Comparison of ENCODE assay signal across 8 mouse cellular contexts in genomic region chr17:34120180-34120723, GRCm38 (mm10). TPM values are rescaled to one million over a fixed set of nuclear protein-coding genes. Genes with fewer than 3 reads are reported as not detected.
DNase-seq lines count a peak whose midpoint lies in the region; ATAC-seq lines count a peak whose summit lies in the region.

No protein-coding gene starts in this region.

- ATAC-seq in cerebellum, adult (ENCODE audit: insufficient number of reproducible peaks, low FRiP score, low TSS enrichment): no peak
- peak; percentile 23 for ATAC-seq in embryonic facial prominence, embryonic 14.5 days (ENCODE audit: low read depth)
- peak; percentile 12 for ATAC-seq in kidney, embryonic 15.5 days (replicated peaks; ENCODE audit: low FRiP score)
- ATAC-seq in liver, embryonic 11.5 days (replicated peaks; ENCODE audit: low FRiP score): no peak; the same call in 1 of the 2 replicates
- peak; percentile 19; the same call in 1 of the 2 replicates for ATAC-seq in stomach, embryonic 14.5 days (ENCODE audit: insufficient number of reproducible peaks, insufficient read depth, low FRiP score, low read depth)

- 1% methylated on average over 19 of the region's 42 CpGs for WGBS in embryonic facial prominence, embryonic 14.5 days
- WGBS in kidney, embryonic 15.5 days: under 1% methylated on average over 34 of the region's 42 CpGs
- 0% methylated on average over 34 of the region's 42 CpGs for WGBS in liver, embryonic 11.5 days
- under 1% methylated on average over 36 of the region's 42 CpGs for WGBS in stomach, embryonic 14.5 days

- H3K27ac ChIP-seq in embryonic facial prominence, embryonic 14.5 days (replicated peaks; ENCODE audit: low read depth, low read length): peak overlapping the region; percentile 99
- H3K27ac ChIP-seq in kidney, embryonic 15.5 days: peak overlapping the region; percentile 100
- peak overlapping the region; percentile 100 for H3K27ac ChIP-seq in liver, embryonic 11.5 days (ENCODE audit: low read depth, low read length)
- peak overlapping the region; percentile 100 for H3K27ac ChIP-seq in stomach, embryonic 14.5 days (ENCODE audit: low read length)

- H3K4me2 ChIP-seq in embryonic facial prominence, embryonic 14.5 days (ENCODE audit: low read depth, low read length): peak overlapping the region; percentile 90
- H3K4me2 ChIP-seq in kidney, embryonic 15.5 days: peak overlapping the region; percentile 94
- H3K4me2 ChIP-seq in liver, embryonic 11.5 days: peak overlapping the region; percentile 97
- peak overlapping the region; percentile 98 for H3K4me2 ChIP-seq in stomach, embryonic 14.5 days (replicated peaks; ENCODE audit: low read depth, low read length)

- H3K27me3 ChIP-seq in embryonic facial prominence, embryonic 14.5 days (replicated peaks; ENCODE audit: control insufficient read depth, insufficient read depth, low read length): no peaks in the 10 kb centered on the region
- no peaks in the 10 kb centered on the region for H3K27me3 ChIP-seq in kidney, embryonic 15.5 days
- no peaks in the 10 kb centered on the region for H3K27me3 ChIP-seq in liver, embryonic 11.5 days (replicated peaks; ENCODE audit: control insufficient read depth, insufficient read depth, low read length)
- H3K27me3 ChIP-seq in stomach, embryonic 14.5 days (ENCODE audit: control insufficient read depth, insufficient read depth, low read length): no peaks in the 10 kb centered on the region

- H3K9me3 ChIP-seq in embryonic facial prominence, embryonic 14.5 days (ENCODE audit: control insufficient read depth, low read length): no peaks in the 10 kb centered on the region
- H3K9me3 ChIP-seq in kidney, embryonic 15.5 days (replicated peaks): no peaks in the 10 kb centered on the region
- H3K9me3 ChIP-seq in liver, embryonic 11.5 days (ENCODE audit: control insufficient read depth, low read length): no peaks in the 10 kb centered on the region
- no peaks in the 10 kb centered on the region for H3K9me3 ChIP-seq in stomach, embryonic 14.5 days (ENCODE audit: control insufficient read depth, low read depth, low read length)

- H3K4me3 ChIP-seq in embryonic facial prominence, embryonic 14.5 days (ENCODE audit: low read depth, low read length): peak overlapping the region; percentile 92
- H3K4me3 ChIP-seq in kidney, embryonic 15.5 days (replicated peaks): peak overlapping the region; percentile 86
- peak overlapping the region; percentile 100 for H3K4me3 ChIP-seq in liver, embryonic 11.5 days (ENCODE audit: low read depth, low read length)
- H3K4me3 ChIP-seq in stomach, embryonic 14.5 days (ENCODE audit: low read depth, low read length): peak overlapping the region; percentile 99

- H3K4me1 ChIP-seq in embryonic facial prominence, embryonic 14.5 days (ENCODE audit: control insufficient read depth, insufficient read depth, low read length): peaks cover 21% of the 10 kb centered on the region
- peaks cover 39% of the 10 kb centered on the region for H3K4me1 ChIP-seq in kidney, embryonic 15.5 days
- peaks cover 26% of the 10 kb centered on the region for H3K4me1 ChIP-seq in liver, embryonic 11.5 days (replicated peaks; ENCODE audit: control insufficient read depth, insufficient read depth, low read length)
- peaks cover 14% of the 10 kb centered on the region for H3K4me1 ChIP-seq in stomach, embryonic 14.5 days (ENCODE audit: control insufficient read depth, insufficient read depth, low read length)

- peaks cover 39% of the 10 kb centered on the region for H3K36me3 ChIP-seq in embryonic facial prominence, embryonic 14.5 days (ENCODE audit: control insufficient read depth, insufficient read depth, low read length)
- peaks cover 32% of the 10 kb centered on the region for H3K36me3 ChIP-seq in kidney, embryonic 15.5 days
- H3K36me3 ChIP-seq in liver, embryonic 11.5 days (ENCODE audit: control insufficient read depth, insufficient read depth, low read length): peaks cover 36% of the 10 kb centered on the region
- H3K36me3 ChIP-seq in stomach, embryonic 14.5 days (ENCODE audit: control insufficient read depth, insufficient read depth, low read length): peaks cover 31% of the 10 kb centered on the region

- H3K9ac ChIP-seq in embryonic facial prominence, embryonic 14.5 days (ENCODE audit: low read depth, low read length): peak overlapping the region; percentile 98
- peak overlapping the region; percentile 94 for H3K9ac ChIP-seq in kidney, embryonic 15.5 days
- peak overlapping the region; percentile 96 for H3K9ac ChIP-seq in liver, embryonic 11.5 days (ENCODE audit: low read depth, low read length)
- peak overlapping the region; percentile 90 for H3K9ac ChIP-seq in stomach, embryonic 14.5 days (replicated peaks; ENCODE audit: low read depth, low read length)

- DNase-seq in cerebellum, adult 11 months: peak; percentile 88
- peak; percentile 96 for DNase-seq in embryonic facial prominence, embryonic 14.5 days (ENCODE audit: low spot score)
- peak; percentile 87 to 90 for DNase-seq in heart, adult 9 months (ENCODE audit: low spot score in 2 of 2)
- DNase-seq in liver, embryonic 11.5 days (ENCODE audit: low spot score): peak; percentile 82
- DNase-seq in natural killer cell, adult 2 months (ENCODE audit: low spot score in 2 of 2): peak; percentile 57 to 68

RNA-seq across cellular contexts. Expression of gene H2-DMa, which starts 0.9 kb away (rescaled TPM):
- polyA plus RNA-seq in embryonic facial prominence, embryonic 14.5 days (2014; fragmentation: Nextera tagmentation; extraction: Ambion mirVana): 13.6 and 14.9 TPM in 2 replicates
- polyA plus RNA-seq in kidney, embryonic 15.5 days (2015; fragmentation: Nextera tagmentation; extraction: Ambion mirVana): 14.8 and 15.9 TPM in 2 replicates
- 5.6 and 5.9 TPM in 2 replicates for polyA plus RNA-seq in liver, embryonic 11.5 days (2014; fragmentation: Nextera tagmentation; extraction: Ambion mirVana)
- polyA plus RNA-seq in stomach, embryonic 14.5 days (2014; fragmentation: Nextera tagmentation; extraction: Ambion mirVana): 11.9 and 15.1 TPM in 2 replicates

RNA-seq across cellular contexts. Expression of gene Brd2, which starts 2.2 kb away (rescaled TPM):
- 103 and 105 TPM in 2 replicates for polyA plus RNA-seq in embryonic facial prominence, embryonic 14.5 days (2014; fragmentation: Nextera tagmentation; extraction: Ambion mirVana)
- 135 and 140 TPM in 2 replicates for polyA plus RNA-seq in kidney, embryonic 15.5 days (2015; fragmentation: Nextera tagmentation; extraction: Ambion mirVana)
- 86.1 and 90.8 TPM in 2 replicates for polyA plus RNA-seq in liver, embryonic 11.5 days (2014; fragmentation: Nextera tagmentation; extraction: Ambion mirVana)
- polyA plus RNA-seq in stomach, embryonic 14.5 days (2014; fragmentation: Nextera tagmentation; extraction: Ambion mirVana): 150 and 152 TPM in 2 replicates

RNA-seq across cellular contexts. Expression of gene H2-DMb2, which starts 22.9 kb away (rescaled TPM):
- polyA plus RNA-seq in embryonic facial prominence, embryonic 14.5 days (2014; fragmentation: Nextera tagmentation; extraction: Ambion mirVana): 0.22 and 0.39 TPM in 2 replicates
- 22.6 and 25.3 TPM in 2 replicates for polyA plus RNA-seq in kidney, embryonic 15.5 days (2015; fragmentation: Nextera tagmentation; extraction: Ambion mirVana)
- polyA plus RNA-seq in liver, embryonic 11.5 days (2014; fragmentation: Nextera tagmentation; extraction: Ambion mirVana): 0.32 and 0.34 TPM in 2 replicates
- 0.35 and 0.38 TPM in 2 replicates for polyA plus RNA-seq in stomach, embryonic 14.5 days (2014; fragmentation: Nextera tagmentation; extraction: Ambion mirVana)

RNA-seq across cellular contexts. Expression of gene H2-Oa, which starts 28.1 kb away (rescaled TPM):
- polyA plus RNA-seq in embryonic facial prominence, embryonic 14.5 days (2014; fragmentation: Nextera tagmentation; extraction: Ambion mirVana): 0.36 and 0.76 TPM in 2 replicates
- 0.39 and 0.64 TPM in 2 replicates for polyA plus RNA-seq in kidney, embryonic 15.5 days (2015; fragmentation: Nextera tagmentation; extraction: Ambion mirVana)
- polyA plus RNA-seq in liver, embryonic 11.5 days (2014; fragmentation: Nextera tagmentation; extraction: Ambion mirVana): 0.26 and 0.56 TPM in 2 replicates
- 0.65 and 1.1 TPM in 2 replicates for polyA plus RNA-seq in stomach, embryonic 14.5 days (2014; fragmentation: Nextera tagmentation; extraction: Ambion mirVana)

RNA-seq across cellular contexts. Expression of gene H2-DMb1, which starts 32.6 kb away (rescaled TPM):
- polyA plus RNA-seq in embryonic facial prominence, embryonic 14.5 days (2014; fragmentation: Nextera tagmentation; extraction: Ambion mirVana): 2.8 and 4.3 TPM in 2 replicates
- polyA plus RNA-seq in kidney, embryonic 15.5 days (2015; fragmentation: Nextera tagmentation; extraction: Ambion mirVana): 4.9 and 6.0 TPM in 2 replicates
- 0.19 and 0.43 TPM in 2 replicates for polyA plus RNA-seq in liver, embryonic 11.5 days (2014; fragmentation: Nextera tagmentation; extraction: Ambion mirVana)
- polyA plus RNA-seq in stomach, embryonic 14.5 days (2014; fragmentation: Nextera tagmentation; extraction: Ambion mirVana): 1.4 and 1.6 TPM in 2 replicates

Comparison
In these comparisons a context has a peak if more than half of its experiments do, and no peak if none do; other contexts are left out.
1. ATAC-seq: peak in embryonic facial prominence, embryonic 14.5 days (single experiment), kidney, embryonic 15.5 days (single experiment) and stomach, embryonic 14.5 days (single experiment); none in cerebellum, adult (single experiment) and liver, embryonic 11.5 days (single experiment).
2. RNA of gene H2-DMb2, which starts 22.9 kb away (polyA plus RNA-seq): 22.6 to 25.3 TPM in kidney, embryonic 15.5 days; 0.22 to 0.39 TPM in embryonic facial prominence, embryonic 14.5 days, 0.35 to 0.38 TPM in stomach, embryonic 14.5 days and 0.32 to 0.34 TPM in liver, embryonic 11.5 days; every median in the first group is over 10 times any median in the second.
3. Peak in every context shown above with its lines, with median percentiles within 50 percentile points of each other: DNase-seq, H3K27ac ChIP-seq, H3K4me2 ChIP-seq, H3K4me3 ChIP-seq and H3K9ac ChIP-seq.